Mouse (Mus musculus) embryo, embryonic 11.5 days (tissue): Measurements from ENCODE around the gene Klc3.
A peak's percentile ranks its signal among the peaks of the same experiment; 100 is the strongest.

ENCODE experiments used
- DNase-seq: peaks from one replicate; pipeline ENCODE4 v3.0.0-alpha.2; 2012; ENCODE audit warnings: low read depth, low spot score

The Klc3 gene

DNA sequence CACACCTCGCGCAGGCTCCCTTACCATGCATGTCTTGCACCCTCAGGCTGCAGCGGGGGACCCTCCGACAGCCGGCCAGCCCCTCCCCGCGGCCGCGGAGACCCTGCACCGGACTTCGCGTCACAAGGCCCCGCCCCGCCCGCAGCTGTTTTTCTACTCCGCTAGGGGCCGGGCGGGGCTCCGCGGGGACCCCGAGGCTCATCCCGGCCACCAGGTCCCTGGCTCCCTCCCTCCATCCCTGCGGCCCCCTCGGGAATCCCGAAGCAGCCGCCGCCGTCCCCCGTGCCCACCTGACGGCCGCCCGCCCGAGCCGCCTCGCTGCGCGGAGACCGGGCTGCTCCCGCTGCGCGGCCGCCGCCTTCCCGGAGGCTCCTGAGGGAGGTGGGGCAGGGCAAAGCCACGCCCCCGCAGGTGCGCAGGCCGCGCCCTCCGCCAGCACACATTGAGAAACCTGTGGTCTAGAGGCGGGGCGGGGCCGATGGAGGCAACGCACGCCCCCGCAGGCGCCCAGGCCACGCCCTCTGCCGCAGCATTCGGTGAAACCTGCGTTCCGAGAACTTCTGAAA lies at the start of gene Klc3:
Gene Klc3 (minus strand): TSS at position 374 of the 566 bp plus-strand sequence.
- DNase-seq = no peak

DNA sequence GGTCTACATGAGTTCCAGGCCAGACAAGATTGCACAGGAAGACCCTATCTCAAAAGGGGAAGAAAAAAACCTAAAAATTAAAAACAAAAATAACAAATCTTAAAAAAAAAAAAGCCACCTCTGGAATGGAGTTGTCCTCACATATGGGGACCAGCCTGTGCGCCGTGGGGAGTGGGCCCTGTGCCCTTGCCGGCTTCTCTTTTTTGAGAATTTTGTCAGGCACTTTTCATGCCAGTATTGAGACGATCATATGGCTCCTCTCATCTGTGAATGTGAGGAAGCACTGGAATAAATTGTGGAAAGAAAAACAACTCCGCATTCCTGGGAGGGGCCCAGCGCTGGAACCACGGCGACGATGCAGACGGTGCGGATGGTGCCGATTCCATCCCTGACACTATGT lies 45.3 kb upstream of the Klc3 start:
- DNase-seq = no peak

DNA sequence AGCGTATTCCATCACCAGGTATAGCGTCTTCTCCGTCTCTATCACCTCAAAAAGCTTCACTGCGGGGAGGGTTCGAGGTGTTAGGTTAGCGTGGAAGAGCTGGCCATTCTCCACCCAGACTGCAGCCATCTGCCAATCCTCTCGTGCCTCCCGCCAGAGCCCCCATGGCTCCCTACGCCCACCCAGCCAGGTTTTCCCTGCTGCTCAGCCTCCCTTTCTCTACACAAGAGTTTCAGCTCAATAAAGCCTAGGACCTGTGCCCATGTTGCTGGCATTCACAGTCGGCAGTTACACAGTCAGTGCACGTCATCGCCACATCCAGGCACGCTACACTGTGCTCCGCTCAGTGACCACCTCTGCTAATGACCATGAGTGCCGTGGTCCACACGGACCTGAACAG lies 43.8 kb upstream of the Klc3 start:
- no peak for DNase-seq

DNA sequence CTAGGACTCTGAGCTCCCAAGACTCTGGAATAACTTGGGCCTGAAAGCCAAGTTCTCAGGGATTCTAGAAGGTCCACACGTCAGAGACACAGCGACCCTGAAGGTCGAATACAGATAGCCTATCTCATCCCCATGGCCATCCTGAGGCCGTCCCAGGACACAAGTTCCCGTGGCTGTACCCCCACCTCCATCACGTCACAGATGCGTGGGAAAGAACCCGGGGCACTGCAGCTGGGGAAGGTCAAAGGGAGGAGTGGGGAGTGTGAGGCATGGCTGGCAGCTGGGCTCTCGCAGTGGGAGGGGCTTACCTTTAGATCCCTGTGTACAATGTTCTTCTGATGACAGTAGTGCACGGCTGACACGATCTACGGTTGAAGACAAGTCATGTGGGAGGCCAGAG lies 40.9 kb upstream of the Klc3 start:
- DNase-seq = no peak

DNA sequence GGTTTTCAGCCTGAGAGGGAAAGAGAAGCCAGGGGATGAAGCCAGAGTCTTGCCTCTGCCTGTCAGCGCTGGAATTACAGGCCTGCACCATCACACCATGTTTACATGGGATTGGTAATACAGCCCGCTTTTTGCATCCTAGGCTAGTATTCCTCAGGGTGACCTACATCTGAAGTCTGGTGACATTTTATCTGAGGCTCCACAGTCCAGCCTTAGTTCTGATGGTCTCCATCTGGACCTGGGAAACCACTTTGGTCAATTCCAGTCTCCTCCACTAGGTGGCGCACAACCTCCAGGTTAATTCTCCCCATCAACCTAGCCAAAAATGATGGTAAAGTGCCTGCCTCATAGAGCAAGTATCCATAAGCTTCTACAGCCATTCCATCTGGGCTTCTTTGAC lies 39.4 kb upstream of the Klc3 start:
- peak; percentile 66 for DNase-seq

GRCm38 (mm10) chr7:19441448-19442091 lies 37.7 kb upstream of the Klc3 start:
- no peak for DNase-seq

GRCm38 (mm10) chr7:19437048-19437447 lies 33.1 kb upstream of the Klc3 start:
- DNase-seq = no peak

GRCm38 (mm10) chr7:19436276-19436675 lies 32.4 kb upstream of the Klc3 start:
- no peak for DNase-seq

- DNase-seq = no peak
Measured at GRCm38 (mm10) chr7:19432475-19432874, 28.6 kb upstream of the Klc3 start.

DNA sequence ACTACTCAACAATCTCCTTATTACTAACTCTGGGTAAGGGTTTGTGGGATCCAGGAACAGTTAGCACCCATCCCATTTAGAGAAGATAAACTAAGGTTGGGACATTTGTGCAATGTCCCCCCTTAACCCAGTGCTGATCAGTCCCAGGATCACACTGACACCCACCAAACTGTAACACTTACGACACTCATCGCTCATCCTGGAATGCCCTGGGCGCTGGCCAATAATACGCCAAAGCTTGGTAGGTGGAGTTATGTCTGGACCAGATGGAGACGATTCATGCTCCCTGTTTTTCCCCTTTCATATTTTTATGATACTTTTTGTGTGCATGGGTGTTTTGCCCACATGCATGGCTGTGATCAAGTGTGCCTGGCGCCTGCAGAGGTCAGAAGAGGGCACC lies 26.5 kb upstream of the Klc3 start:
- DNase-seq = no peak

GRCm38 (mm10) chr7:19429726-19430125 lies 25.8 kb upstream of the Klc3 start:
- no peak for DNase-seq

DNA sequence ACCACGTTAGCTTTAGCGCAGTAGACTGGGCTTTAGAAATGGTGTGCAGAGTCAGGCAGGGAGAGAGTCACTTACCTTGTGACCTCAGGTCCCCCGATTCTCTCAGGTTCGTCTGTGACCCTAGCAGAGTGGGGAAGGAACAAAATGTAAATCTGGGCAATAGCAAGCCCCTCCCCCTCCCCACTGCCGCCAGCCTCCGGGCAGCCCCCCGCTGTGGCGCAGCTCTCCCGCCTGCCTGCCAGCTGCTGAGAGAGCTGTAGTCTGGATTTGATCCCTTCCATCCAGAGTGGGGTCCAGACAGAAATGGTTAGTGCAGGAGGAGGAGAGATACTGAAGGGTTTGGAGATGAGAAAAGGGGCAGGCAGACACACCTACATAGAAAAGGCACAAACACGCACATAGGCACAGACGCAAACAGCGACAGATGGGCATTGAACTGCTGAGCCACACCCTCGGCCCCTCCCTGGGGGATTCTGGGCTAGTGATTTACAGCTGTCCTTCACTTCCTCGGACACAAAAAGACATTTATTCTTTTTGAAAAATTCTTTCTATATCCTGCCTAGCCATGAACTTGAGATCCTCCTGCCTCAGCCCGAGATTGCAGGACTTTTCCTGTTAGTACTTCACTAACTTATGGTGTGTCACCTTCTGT lies 24.2 kb upstream of the Klc3 start:
- DNase-seq = no peak

DNA sequence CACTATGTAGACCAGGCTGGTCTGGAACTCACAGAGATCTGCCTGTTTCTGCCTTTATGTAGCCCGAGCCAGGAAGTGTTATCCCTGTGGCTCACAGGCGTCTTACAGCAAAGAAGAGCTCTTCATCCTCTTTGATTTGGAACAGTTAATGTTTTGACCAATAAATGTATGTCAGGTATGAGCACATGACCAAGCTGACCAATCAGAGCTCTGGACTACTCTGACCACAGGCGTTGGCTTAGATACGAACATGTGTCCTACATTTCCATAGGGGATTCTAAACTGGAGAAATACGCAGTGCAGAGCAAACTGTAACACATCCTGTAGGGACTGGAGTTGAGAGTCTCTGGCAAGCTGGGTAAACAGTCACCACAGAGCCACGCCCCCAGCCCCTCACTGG lies 23.0 kb upstream of the Klc3 start:
- no peak for DNase-seq

- DNase-seq = no peak
Measured at GRCm38 (mm10) chr7:19426349-19426748, 22.4 kb upstream of the Klc3 start.

GRCm38 (mm10) chr7:19424051-19424450 lies 20.1 kb upstream of the Klc3 start:
- DNase-seq = no peak

GRCm38 (mm10) chr7:19423083-19423482 lies 19.2 kb upstream of the Klc3 start:
- DNase-seq = no peak

GRCm38 (mm10) chr7:19420821-19421636 lies 17.1 kb upstream of the Klc3 start:
- DNase-seq = peak; percentile 68

GRCm38 (mm10) chr7:19420121-19420520 lies 16.2 kb upstream of the Klc3 start:
- DNase-seq = no peak

- no peak for DNase-seq
Measured at GRCm38 (mm10) chr7:19416590-19416989, 12.7 kb upstream of the Klc3 start.

GRCm38 (mm10) chr7:19413525-19413924 lies 9.6 kb upstream of the Klc3 start:
- DNase-seq = no peak

DNA sequence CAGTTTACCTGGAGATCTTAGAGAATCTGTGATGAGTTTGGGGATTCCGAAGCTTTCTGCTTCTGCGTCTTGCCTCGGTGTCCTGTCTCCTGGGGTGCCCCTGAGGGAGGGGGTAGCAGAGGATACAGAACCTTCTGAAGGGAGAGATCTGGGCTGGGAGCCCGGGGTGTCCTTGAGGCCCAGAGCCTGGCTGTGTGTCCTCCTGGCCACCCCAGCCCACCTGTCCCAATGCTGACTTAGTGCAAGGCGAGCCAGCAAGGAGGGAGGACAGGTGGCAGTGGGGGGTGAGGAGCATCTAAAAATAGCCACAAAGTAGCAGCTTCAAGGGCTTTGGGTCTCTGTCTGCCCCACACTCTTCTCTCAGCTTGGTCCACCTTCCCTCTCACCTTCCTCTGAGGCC lies 7.9 kb upstream of the Klc3 start:
- DNase-seq = no peak

DNA sequence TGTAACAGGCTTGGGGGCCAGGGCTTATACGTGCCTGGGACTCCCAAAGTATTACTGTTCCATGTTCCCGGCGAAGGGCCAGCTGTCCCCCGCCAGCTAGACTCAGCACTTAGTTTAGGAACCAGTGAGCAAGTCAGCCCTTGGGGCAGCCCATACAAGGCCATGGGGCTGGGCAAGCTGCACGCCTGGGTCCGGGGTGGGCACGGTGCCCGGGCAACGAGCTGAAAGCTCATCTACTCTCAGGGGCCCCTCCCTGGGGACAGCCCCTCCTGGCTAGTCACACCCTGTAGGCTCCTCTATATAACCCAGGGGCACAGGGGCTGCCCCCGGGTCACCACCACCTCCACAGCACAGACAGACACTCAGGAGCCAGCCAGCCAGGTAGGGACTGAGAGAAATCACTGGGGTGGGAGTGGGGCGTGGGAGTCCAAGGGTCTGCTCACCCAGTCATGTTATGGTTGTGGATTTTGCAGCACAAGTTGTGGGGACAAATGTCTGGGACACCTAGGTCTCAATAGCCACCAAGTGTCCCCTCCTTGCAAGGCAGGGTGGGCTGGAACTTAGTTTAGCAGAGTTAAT lies 7.0 kb upstream of the Klc3 start:
- DNase-seq = no peak
